Mouse (Mus musculus): Measurements from ENCODE around the gene Dlx1.

The Dlx1 gene

DNA sequence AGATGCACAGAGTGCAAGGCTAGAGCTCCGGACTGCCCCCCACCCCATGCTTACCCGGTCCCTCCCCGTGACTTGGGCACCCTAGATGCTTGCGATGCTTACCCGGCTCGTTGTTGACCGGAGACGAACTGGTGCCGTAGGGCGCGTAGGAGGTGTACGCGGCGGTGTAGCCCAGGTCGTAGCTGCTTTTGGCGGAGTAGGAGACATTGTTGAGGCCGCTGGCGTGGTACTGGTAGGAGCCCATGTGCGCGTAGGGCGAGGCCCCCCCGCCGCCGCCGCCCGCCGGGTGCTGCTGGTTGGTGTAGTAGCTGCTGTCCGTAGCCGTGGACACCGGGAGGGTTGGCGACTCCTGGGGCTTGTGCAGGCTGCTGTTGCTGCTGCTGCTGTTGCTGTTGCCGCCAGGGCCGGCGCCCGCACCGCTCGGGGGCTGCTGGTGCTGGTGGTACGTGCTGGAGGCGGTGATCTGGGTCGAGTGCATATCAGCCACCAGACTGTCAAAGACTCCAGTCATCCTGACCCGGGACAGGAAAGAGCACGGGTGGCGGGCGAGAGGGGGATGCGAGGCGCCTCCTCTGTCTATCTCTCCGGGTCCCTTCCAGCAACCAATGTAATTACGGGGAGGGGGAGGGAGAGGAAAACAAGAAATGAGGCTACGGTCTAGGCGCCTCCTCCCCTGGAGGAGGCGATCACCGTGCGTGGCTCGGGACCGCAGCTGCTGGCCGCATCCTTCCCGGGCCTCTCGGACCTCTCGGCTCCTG, 18.1 kb downstream of the Dlx1 start:
- peak; percentile 74 for DNase-seq (ENCODE audit: low read depth, low spot score)

- DNase-seq (ENCODE audit: low read depth, low spot score), result peak; percentile 74
Measured at GRCm38 (mm10) chr2:71546640-71547071, 18.7 kb downstream of the Dlx1 start, which contains the start of gene Dlx2. Gene Dlx2, minus strand, starts transcription at chr2:71546754.

DNA sequence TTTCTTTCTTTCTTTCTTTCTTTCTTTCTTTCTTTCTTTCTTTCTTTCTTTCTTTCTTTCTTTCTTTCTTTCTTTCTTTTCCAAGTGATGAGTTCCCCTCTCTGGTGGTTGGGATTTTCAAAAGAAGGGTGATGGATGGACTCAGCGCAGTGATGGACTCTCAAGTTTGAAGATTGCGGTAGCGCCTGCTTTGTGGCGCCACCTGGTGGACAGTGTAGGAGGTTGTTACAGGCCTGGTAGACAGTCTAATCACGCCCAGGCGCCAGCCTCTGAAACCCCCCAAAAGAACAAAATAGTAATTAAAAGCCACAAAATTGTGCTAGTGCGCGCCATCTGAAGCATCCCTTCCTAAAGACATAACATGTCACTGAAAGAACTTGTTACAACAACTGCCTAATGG, 19.9 kb downstream of the Dlx1 start:
- DNase-seq (ENCODE audit: low read depth, low spot score), result peak; percentile 73

DNA sequence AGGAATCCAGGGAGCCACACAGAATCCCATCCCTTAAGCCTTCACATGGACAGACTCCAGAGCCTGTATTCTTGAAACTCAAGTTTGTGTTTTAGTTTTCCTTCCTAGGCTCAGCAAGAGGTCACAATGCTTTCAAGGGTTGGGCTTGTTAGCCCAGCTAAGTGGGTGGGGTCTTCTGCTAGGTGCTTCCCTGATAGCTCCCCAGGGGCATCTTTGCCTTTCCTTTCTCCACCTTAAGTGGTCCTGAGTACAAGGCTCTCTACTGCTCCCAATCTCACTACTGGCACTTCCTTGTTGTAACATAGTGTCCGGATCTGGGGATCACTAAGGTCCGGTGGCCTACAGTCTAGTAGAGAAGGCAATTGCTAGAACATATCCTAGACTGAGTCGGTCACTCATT, 22.4 kb downstream of the Dlx1 start:
- no peak for DNase-seq (ENCODE audit: low read depth, low spot score)

DNA sequence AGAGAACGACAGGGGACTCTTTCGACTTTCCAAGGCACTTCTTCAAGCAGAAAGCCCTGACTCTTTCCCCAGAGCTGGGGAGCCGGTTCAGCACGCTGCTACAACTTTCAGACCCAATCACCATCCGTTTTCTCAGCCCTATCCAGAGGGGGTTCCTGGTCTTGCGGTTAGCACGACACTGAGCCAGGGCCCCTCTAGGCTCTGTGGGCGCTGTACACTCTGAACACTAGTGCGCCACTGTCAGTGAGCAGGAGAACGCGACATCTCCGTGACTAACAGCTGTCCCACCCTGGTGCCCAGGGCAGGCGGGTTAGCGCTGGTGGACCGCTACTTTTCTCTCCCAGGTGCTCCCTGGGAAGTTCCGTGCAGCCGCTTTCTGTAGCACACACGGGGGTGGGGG, 23.8 kb downstream of the Dlx1 start:
- no peak for DNase-seq (ENCODE audit: low read depth, low spot score)

GRCm38 (mm10) chr2:71556071-71556470, 28.2 kb downstream of the Dlx1 start:
- DNase-seq (ENCODE audit: low read depth, low spot score), result no peak

DNA sequence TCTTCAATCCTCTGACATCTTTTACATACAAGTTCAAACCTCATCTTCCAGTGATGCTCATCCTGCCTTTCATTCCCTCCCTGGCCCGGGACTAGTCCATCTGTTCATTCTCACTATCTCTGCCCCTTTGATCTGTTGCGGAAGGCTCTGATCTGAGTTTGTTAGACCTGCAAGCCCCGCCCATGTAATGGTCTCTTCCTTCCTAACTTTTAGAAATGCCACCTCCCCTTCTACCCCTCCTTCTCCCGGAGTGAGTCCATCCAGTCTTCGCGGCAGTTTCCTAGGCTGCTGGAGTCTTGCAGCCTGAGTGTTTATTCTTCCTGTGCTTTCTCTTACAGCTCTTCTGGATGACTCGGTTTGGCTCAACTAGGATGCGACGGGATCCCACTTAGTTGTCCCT, 38.6 kb downstream of the Dlx1 start:
- no peak for DNase-seq (ENCODE audit: low read depth, low spot score)

- DNase-seq (ENCODE audit: low read depth, low spot score), result no peak
Measured at GRCm38 (mm10) chr2:71573736-71574135, 45.8 kb downstream of the Dlx1 start.

DNA sequence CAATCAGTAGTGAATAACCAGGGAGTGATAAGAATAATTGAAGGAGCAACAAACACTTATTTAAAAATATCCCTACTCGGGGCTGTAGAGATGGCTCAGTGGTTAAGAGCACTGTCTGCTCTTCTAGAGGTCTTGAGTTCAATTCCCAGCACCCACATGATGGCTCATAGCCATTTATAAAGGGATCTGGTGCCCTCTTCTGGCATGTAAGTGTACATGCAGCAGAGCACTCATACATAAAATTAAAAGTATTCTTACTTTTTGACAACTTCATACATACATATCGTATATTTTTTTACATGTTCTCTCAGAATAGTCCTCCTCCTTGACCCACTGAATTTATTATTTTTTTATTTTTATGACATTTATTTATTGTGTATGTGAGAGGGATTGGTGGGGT, 49.1 kb downstream of the Dlx1 start:
- no peak for DNase-seq (ENCODE audit: low read depth, low spot score)

- peak; percentile 37 for DNase-seq (ENCODE audit: low read depth, low spot score)
Measured at GRCm38 (mm10) chr2:71580632-71581466, 52.9 kb downstream of the Dlx1 start.

- DNase-seq (ENCODE audit: low read depth, low spot score), result no peak
Measured at GRCm38 (mm10) chr2:71581488-71581887, 53.6 kb downstream of the Dlx1 start.

Measured in brain, adult 2 months (tissue).